Mouse (Mus musculus): ENCODE results near the gene Cwc27.

Cwc27 gene

DNA sequence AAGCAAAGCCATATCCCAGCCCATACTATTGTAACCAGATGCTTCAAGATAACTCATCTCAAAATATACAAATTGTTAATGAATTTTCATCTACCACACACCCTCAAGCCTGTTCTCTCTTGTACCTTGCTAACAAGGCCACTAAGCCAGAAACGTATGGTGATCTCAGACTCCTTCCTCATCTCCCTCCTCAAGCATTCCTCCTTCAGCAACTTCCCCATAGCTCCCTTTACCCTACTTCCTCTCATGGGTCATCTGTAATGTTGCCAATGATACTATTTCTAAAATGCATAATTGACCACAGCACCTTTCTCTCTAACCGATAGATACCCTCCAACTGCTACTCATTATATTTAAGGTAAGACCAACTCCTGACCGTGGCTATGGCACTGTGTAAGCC is 22.5 kb downstream of the Cwc27 start:
- POLR2A ChIA-PET, result no interaction called here

DNA sequence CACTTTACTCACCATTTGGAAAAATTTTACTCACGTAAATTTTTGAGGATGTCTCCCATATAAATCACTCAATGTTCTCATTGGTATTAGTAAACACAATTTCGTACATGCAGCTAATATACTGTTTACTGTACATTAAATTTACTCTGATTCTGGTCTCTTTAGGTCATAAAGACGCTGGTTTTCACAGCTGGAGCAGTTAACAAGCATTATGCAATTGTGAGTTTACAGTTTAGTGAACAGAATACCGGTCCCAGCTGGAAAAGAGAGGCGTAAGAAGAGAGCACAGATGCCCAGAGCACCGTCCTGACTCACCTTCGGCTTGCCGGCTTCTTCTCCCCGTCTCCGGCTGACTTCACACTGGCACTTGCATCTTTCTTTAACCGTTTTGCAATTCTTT is 24.8 kb downstream of the Cwc27 start, which contains the start of gene Srek1ip1:
TSS of gene Srek1ip1 (plus strand) at position 301 of the 400 bp plus-strand sequence.
- CTCF ChIA-PET, result no interaction called here

More for the DNA sequence above, 22.5 kb downstream of the Cwc27 start:
- CTCF ChIA-PET, result interaction anchor here in 2 of 4 experiments (0.5 to 1.3 kb wide), 3 partner anchors 12 to 147 kb away, joined by 4 to 6 read pairs (median 5); no protein-coding TSS in a partner anchor

DNA sequence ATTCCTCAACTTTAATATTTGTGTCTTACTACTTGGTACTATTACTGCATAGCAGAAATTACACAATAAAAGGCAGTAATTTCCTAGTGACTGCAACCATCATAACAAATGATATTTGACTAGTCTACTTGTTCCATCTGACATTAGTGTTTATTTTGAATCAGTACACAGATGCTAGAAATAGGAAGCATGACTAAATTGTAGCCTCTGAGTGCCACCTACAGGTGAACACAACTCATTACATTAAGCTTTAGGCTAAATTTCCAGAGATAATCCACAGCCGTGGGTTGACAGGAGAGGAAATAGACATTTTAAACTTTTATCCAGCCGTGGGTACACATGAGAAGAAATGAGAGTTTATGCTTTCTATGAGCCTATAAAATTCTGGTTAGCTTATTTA is 27.3 kb downstream of the Cwc27 start:
- CTCF ChIA-PET, result interaction anchor here (0.5 to 1.5 kb wide), 9 partner anchors 17 to 584 kb away, joined by 3 to 6 read pairs (median 3); no protein-coding TSS in a partner anchor
- POLR2A ChIA-PET, result interaction anchor here in 1 of 4 experiments (0.7 kb wide), 1 partner anchor 183 kb away, joined by 3 read pairs; no protein-coding TSS in a partner anchor

More for the DNA sequence above, 24.8 kb downstream of the Cwc27 start, which contains the start of gene Srek1ip1:
- POLR2A ChIA-PET, result interaction anchor here in 1 of 4 experiments (1.0 kb wide), 1 partner anchor 23 kb away, joined by 4 read pairs; no protein-coding TSS in a partner anchor

DNA sequence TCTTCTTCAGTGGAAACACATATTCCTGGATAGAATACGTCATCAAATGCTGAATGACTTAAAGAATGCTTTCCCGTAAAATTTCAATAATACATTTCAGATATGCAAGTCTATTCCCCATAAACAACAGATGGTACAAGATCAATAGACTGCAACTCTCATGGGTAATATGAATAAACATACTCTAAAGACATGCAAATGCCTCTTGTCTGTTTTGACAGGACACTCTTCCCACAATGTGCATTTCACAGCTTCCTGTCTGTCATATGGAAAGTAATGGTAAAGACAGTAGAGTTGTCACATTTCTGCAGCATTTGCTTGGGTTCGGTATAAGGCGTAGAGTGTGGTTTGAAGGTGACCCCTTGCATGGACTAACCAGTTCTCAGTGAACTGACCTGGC is 29.7 kb downstream of the Cwc27 start:
- POLR2A ChIA-PET, result interaction anchor here in 1 of 4 experiments (1.7 kb wide), 1 partner anchor 9 kb away, joined by 6 read pairs; no protein-coding TSS in a partner anchor
- CTCF ChIA-PET, result no interaction called here

DNA sequence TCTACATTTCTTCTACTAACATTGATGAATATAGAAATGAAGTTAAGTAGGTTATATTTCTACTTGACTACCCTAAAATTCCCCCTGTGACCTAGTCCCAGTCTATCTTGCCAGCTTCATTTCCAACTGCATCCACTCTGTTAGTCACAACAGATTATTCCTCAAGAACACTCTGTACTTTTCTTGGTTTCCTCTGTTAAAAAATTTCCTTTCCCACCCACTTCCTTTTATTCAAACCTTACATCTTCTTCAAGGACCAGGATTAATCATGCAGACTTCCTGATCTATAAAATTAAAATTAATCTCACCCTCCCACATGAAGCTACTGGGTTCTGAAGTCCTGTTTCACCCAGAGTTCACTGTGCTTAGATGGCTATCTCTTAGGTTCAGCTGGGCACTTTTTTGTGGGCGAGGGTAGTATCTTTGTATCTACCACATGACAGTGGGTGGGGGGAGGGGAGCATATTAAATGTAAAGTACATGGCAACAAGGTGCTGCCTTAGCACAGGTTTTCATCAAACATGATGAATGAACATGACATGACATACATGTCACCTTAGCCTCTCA is 37.8 kb downstream of the Cwc27 start:
- ChIA-PET CTCF (interaction anchor here in 1 of 4 experiments (1.2 kb wide), 1 partner anchor 160 kb away, joined by 3 read pairs; no protein-coding TSS in a partner anchor), POLR2A (interaction anchor here in 2 of 4 experiments (0.6 to 0.8 kb wide), 2 partner anchors 115 to 177 kb away, joined by 3 to 4 read pairs; no protein-coding TSS in a partner anchor)

DNA sequence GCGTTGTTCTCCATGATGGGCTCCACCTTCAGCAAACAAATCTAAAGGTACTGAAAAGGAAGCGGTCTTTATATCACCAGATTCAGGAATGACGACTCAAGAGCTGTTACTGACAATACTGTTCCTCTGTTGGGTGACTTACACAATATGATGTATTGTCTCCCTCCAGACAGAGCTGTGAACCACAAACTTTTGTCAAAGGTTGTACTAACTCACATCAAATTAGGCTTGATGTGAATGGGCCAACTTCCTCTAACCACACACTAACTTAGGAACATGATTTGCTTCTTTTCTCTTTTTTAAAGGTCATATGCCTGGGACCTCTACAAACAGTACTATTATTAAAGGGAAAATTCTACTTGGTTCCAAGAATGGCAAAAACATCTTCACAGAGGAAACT is 53.7 kb downstream of the Cwc27 start:
- ChIA-PET CTCF (interaction anchor here in 1 of 4 experiments (0.7 kb wide), 1 partner anchor 174 kb away, joined by 4 read pairs; no protein-coding TSS in a partner anchor), POLR2A (interaction anchor here in 1 of 4 experiments (1.2 kb wide), 1 partner anchor 26 kb away, joined by 3 read pairs; no protein-coding TSS in a partner anchor)

DNA sequence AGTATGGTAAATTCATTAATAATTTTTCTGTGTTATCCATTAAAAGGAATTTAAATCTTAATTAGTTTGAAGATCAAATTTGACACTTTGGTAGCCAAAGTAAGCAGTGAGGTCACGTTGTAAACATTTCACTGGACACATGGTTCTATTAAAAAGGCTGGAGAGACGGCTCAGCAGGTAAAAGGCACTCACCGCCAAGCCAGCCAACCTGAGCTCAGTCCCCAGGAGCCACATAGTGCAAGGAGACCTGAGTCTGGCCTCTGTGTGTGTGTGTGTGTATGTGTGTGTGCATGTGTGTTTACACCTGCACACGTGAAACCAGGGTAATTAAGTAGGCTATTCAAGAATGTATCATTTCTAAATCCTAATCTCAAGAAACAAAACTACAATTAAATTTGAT is 54.5 kb downstream of the Cwc27 start:
- ChIA-PET CTCF (no interaction called here), POLR2A (no interaction called here)

DNA sequence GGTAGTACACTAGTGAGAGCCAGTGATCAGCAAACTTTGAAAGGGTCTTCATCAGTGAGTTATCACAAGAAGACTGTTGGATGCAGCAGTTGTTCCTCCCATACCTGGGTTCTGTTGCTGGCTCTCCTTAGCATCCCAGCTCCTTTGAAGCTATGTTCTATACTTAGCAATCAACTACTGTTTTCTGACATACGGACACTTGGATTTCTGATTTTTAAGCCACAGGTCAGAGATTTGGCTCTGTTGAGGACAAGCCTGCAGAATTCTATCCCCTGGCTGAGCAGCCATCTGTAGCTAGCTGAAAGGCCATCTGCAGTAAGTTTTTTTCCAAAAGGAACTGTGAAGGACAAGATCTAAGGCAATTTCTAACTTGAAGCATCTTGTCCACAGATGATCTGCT is 57.6 kb downstream of the Cwc27 start:
- POLR2A ChIA-PET, result no interaction called here
- CTCF ChIA-PET, result interaction anchor here in 1 of 4 experiments (0.6 kb wide), 1 partner anchor 105 kb away, joined by 3 read pairs; no protein-coding TSS in a partner anchor

DNA sequence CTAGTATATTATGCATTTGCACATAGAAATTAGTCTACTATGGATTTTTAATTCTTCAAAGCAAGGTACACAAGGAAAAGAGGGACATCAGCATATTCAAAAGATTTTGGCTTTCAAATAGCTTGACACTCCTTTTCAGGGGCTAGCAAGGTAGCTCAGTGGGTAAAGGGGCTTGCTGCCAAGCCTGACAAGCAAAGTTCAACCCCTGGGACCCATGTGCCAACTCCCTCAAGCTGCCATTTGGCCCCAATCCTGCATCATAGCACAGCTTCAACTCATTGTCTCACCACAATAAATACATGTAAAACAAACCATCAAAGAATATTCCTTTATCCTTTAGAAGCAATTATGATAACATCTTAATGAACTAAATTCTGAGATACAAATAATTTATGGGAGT is 69.9 kb downstream of the Cwc27 start:
- CTCF ChIA-PET, result no interaction called here

DNA sequence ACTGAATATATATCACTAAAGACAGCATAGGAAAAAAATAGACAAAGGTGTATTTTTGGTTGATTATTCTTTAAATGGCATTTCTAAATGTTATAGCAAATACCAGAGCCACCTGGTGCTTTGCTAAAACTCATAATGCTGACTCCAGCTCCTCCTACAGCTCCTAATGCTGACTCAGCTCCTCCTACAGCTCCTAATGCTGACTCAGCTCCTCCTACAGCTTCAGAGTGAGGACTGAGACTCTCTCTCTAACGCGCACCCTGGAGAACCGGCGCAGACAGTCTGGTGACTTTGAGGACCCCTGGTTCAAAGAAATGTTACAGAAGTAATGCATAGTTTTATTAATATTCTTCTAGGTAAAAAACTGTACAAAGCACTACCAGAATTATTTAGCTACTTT is 74.1 kb downstream of the Cwc27 start:
- ChIA-PET POLR2A (no interaction called here), CTCF (no interaction called here)

More for the DNA sequence above, 69.9 kb downstream of the Cwc27 start:
- POLR2A ChIA-PET, result no interaction called here

DNA sequence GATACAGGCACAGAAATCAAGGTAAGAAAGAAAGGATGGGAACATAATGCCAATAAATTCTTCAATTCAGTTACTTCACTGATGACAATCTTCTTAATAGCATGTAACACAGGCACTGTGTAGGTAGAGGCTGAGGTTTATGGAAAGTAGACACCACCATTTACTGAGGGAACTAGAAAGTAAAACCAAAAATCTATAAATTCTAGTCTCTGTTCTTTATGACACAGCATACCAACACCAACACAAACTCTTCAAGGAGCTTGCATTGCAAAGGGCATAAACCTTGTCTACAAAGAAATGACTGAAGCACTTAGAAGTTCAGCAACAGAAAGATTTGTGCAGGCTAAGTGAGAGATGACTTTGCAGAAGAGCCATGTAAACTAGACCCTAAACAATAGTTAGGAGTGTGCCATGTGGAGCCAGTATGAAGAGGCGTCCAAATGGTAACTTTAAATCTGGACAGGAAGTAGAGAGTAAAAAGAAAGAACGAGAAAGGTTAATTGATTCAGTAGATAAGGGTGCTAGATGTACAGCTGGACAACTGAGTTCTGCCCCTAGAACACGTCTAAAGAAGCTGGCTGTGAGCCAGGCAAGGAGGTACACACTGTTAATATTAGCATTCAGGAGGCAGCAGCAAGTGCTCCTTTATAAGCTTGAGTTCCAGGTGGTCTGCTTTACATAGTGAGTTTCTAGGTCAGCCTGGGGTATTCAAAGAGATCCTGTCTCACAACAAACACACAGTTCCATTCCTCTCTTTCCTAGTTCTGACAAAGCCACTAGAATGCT is 87.5 kb downstream of the Cwc27 start:
- CTCF ChIA-PET, result no interaction called here
- POLR2A ChIA-PET, result interaction anchor here in 1 of 4 experiments (1.5 kb wide), 1 partner anchor 9 kb away, joined by 6 read pairs; no protein-coding TSS in a partner anchor

DNA sequence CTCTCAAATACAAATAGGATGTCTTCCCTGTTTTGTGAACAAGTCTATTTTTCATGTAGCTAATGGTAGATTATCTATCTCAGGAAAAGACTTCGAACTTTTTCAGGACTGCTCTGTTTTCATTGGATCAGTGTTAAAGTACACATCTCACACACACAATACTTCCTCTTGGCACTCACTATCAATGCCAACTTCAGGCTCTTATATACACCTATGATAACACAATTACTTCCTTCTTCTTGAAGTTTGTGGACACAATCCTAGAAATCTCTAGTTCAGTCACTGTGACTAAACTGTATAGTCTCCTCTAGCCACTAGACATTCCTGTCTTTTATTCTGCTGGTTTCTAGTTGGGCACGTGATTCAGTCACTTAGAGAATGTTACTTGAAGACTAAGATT is 89.3 kb downstream of the Cwc27 start:
- POLR2A ChIA-PET, result no interaction called here
- CTCF ChIA-PET, result no interaction called here

DNA sequence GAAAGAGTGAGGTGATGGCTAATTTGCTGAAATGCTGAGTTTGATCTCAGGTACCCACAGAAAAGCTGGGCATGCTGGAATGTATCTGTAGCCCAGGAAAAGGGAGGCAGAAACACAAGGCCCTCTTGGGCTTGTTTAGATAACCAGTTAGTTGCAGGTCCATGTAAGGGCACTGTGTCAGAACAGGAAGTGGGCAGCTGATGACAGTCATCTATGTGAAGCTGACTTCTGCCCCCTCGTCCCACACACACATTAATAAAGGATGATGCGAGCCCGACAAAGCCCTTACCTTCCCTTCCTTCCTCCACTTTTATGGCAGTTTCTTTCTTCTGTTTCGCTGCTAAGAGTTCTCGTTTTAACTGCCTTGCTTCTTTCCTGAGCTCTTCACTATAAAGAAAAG is 96.8 kb downstream of the Cwc27 start:
- CTCF ChIA-PET, result no interaction called here
- POLR2A ChIA-PET, result interaction anchor here in 1 of 4 experiments (2.0 kb wide), 1 partner anchor 10 kb away, joined by 6 read pairs; no protein-coding TSS in a partner anchor

DNA sequence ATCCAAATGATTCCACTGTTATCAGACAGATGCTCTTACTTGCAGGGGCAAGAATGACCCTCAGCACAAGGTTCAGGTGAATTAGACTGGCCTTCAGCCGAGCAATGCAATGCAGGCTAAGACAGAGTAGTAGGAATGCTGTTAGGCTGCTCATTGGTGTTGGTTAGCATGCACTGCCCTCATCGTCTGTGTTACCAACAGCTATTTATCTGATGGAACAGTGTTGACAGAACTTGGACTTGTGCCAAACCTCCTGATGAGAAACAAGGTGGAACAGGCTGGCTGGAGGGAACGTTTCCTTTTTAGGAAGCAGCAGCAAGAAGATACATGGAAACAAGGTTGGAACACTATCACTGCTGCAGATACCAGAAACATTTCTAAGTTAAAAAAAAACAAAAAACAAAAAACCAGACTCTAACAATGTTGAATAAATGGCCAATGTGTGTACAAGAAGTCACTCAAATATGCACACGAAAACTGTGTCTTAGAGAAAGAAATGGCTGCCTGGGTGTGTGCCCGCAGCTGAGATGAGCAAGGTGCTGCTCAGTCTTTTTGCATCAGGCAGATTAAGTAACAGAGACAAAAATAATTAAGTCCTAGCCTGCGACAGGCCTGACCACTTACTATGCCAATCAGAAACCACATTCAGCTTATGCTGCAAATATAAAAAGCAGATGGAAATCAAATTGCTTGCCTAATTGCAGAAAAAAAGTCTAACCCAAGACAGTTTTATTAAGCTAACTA is 122.2 kb downstream of the Cwc27 start:
- CTCF ChIA-PET, result no interaction called here
- POLR2A ChIA-PET, result no interaction called here

DNA sequence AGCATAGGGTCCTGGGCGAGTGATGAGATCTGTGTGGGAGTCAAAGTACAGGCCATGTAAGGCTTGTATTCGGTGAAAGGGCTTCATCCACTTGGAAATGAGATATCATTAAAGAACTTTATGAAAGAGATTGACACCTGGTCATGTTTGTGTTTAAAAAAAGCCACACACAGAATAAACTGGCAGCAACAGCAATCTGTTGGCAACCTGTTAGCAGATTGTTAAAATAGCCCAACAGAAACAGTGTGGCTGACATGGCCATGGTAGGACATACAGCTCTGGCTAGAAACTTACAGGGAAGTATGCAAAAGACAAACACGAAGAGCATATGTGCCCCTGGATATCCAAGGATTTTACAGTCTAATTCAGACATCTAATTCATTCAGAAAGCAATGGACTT is 124.2 kb downstream of the Cwc27 start:
- POLR2A ChIA-PET, result no interaction called here

DNA sequence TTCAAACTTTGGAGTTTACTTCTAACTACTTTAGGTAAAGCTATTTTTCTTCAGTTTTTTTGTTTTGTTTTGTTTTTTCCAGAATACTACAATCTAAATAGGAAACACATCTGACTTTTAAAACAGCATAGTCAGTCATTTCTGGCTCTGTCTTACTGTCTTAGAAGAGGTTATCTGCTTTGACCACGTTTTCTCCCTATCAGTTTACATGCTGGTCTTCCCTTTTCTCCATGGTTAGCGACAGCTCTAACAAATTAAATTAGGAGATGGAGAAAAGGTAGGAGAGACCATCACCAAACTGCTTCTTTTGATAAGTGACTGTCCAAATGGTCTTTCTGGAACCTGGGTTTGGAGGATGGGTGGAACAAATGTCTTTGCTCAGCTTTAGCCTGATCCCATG is 131.4 kb downstream of the Cwc27 start:
- CTCF ChIA-PET, result no interaction called here
- POLR2A ChIA-PET, result no interaction called here

More for the DNA sequence above, 124.2 kb downstream of the Cwc27 start:
- CTCF ChIA-PET, result no interaction called here

DNA sequence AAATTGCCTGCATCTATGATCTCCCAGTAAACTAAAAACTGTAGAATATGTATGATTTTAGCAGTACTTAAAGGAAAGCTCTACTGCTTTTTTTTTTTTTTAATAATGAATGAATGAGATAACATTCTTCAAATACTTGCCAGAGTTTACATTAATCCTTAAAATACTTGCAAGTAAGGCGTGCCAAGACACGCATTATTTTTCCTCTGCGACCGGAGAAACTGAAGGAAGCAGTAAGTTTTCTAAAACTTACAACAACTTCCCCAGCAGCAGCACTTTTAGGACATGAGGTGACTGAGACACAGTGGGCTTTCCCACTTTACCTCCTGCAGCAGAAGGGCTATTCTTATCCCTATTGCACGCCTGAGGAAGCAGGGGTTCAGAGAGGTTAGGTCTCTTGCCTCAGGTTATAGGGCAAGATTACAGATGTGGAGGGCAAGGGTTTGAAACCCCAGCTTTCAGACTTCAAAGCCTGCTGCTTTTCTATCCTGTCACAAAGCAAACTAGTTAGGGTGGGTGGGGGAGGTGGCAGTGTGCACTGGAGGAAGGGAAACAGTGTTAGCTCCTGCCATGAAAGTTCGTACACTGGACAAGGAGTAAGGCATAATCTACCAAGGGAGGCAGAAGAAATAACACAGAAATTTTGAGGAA is 132.5 kb downstream of the Cwc27 start:
- ChIA-PET POLR2A (interaction anchor here in 1 of 4 experiments (0.6 kb wide), 1 partner anchor 420 kb away, joined by 3 read pairs; no protein-coding TSS in a partner anchor), CTCF (no interaction called here)

DNA sequence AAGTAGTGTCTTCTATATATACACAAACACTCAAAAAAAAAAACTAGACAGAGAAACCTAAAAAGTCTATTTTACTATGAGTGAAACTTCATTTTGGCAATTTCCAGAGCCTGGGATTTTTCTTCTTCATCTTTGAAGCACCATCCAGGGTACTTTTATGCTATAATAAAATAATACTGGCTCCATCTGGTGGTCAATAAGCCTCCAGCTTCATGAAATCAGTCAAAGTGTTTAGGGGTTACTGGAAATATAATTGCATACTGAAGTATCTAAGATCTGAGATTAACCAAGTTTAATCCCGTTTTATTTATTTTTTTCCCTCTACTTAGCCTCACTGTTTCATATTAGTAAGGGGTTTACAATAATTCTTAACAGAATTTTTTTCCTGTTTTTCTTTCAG is 135.7 kb downstream of the Cwc27 start:
- ChIA-PET POLR2A (no interaction called here), CTCF (no interaction called here)

DNA sequence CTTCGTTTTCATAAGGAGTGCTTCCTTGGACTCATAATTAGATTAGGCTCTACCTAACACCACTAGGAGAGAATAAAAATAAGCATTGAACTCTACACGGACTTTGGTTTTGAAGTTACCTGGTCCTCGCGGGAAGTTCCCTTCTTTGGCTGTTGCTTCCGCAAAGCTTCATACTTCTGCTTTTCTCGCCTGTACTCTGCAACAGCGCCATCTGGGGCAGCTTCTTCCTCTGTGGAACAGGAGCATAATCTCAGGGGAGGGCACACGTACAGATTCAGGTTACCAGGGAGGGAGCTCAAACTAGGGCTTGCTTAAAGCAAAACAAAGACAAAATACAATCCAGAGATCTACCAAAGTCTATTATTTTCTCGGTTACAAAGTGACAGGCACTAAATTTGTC is 155.8 kb downstream of the Cwc27 start:
- ChIA-PET POLR2A (interaction anchor here in 3 of 4 experiments (0.8 to 1.3 kb wide), 4 partner anchors 19 to 156 kb away, joined by 3 to 4 read pairs (median 3); no protein-coding TSS in a partner anchor), CTCF (interaction anchor here in 2 of 4 experiments (0.5 to 1.8 kb wide), 4 partner anchors 12 to 128 kb away, joined by 3 to 6 read pairs (median 3); no protein-coding TSS in a partner anchor)
